Mouse (Mus musculus) small intestine, adult 10 weeks (tissue): Measurements from ENCODE around the gene Vmn2r67. TPM values are rescaled to one million over a fixed set of nuclear protein-coding genes. Genes with fewer than 3 reads are reported as not detected.

ENCODE experiments used
- polyA plus RNA-seq: library from polyadenylated mRNA; stranded (reverse); fragments of 350-450 nt; fragmentation: Illumina TruSeq; extraction: RNeasy Lipid Tissue Mini Kit (QIAGEN cat#74804); gene quantifications from one replicate; pipeline ENCODE4 v1.2.3, GENCODE M21; 2014; ENCODE audit warnings: low replicate concordance

The Vmn2r67 gene
- polyA plus RNA-seq = not detected

GRCm38 (mm10) chr7:85155898-85156297, at the start of gene Vmn2r67:
TSS of gene Vmn2r67 (minus strand) at chr7:85155998.

Other genes starting within 250 kb of the Vmn2r67 start
- gene Vmn2r65, start 191.9 kb downstream of the Vmn2r67 start, polyA plus RNA-seq = not detected
- not detected for gene Vmn2r66, start 143.7 kb downstream of the Vmn2r67 start, polyA plus RNA-seq
- not detected for gene Vmn2r68, start 81.8 kb upstream of the Vmn2r67 start, polyA plus RNA-seq